Mouse (Mus musculus) brain, embryonic 14.5 days (tissue): Measurements from ENCODE around the gene Gapvd1.

Source experiments
- CTCF ChIP-seq: fragments of 200-500 bp; IDR thresholded peaks from 2 replicates; pipeline ENCODE4 v1.5.1; 2012; ENCODE audit warnings: inconsistent platforms, mild to moderate bottlenecking, moderate library complexity, borderline replicate concordance; ENCODE audit not compliant: insufficient read depth, insufficient read length; ENCODE audit errors: extremely low read depth
- POLR2A ChIP-seq: fragments of 200-500 bp; IDR thresholded peaks from 2 replicates; pipeline ENCODE4 v1.6.1; 2012; ENCODE audit warnings: mild to moderate bottlenecking, inconsistent platforms, borderline replicate concordance; ENCODE audit not compliant: poor library complexity, insufficient read depth, insufficient read length, severe bottlenecking; ENCODE audit errors: extremely low read depth

GRCm38 (mm10) chr2:34784085-34784484 lies 29.1 kb upstream of the Gapvd1 start:
- TF ChIP-seq POLR2A: no peak
- TF ChIP-seq CTCF: peak; percentile 74
